Mouse (Mus musculus): ENCODE measurements around the gene Hif3a. TPM values are rescaled to one million over a fixed set of nuclear protein-coding genes. Genes with fewer than 3 reads are reported as not detected.
A peak's percentile ranks its signal among the peaks of the same experiment; 100 is the strongest.

Gene Hif3a
- total and polyA plus RNA-seq, 3 experiments = 8.0 to 37.9 TPM; not detected in 1

DNA sequence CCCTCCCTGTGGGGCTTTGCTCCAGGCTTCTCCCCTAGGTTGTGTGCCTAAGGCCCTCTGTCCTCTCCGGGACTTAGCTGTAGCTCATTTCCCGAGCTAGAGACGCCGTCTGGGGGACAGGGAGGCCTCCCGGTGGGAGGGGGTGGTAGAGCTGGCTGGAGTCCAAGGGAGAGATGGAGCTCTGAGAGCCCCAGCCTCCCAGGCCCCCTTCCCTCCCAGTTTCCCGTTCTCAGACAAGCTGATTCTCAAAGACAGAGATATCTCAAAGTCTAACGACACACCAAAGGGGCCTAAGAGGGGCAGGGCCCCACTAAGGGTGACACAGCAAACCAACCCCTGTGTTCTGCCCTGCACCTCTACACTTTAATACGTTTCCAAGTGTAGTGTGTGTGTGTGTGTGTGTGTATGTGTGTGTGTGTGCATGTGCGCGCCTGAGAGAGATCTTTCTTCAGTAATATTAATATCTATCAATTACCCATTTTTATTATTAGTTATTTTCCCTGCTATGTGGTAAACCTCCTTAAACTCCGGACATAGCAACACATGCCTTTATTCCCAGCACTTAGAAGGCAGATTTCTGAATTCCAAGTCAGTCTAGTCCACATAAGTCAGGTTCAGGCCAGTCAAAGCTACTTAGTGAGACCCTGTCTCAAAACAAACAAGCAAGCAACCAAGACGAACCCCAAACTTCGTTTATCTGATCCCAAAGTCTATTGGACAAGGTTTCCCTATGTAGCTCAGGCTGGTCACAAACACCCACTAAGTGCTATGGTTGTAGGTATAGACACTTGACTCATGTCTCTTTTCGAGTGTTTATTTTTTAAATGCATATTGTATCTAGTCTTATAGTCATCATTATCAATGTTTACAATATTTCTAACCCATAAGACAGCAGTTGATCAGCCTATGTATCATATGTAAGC is 5.4 kb downstream of the Hif3a start:
- Histone ChIP-seq H3K9ac (ENCODE audit: control insufficient read depth, low read depth, low read length, poor library complexity, severe bottlenecking) (peak overlapping the region; percentile 92), H3K36me3 (ENCODE audit: control insufficient read depth in 1 of 2, insufficient read depth in 2 of 2, low read length in 2 of 2) (peaks cover 0 to 24% of the 10 kb centered on the region in 2 experiments; a peak in 3 of 4 replicates), H3K4me3 (ENCODE audit: control insufficient read depth in 1 of 2, insufficient read depth in 1 of 2, low read depth in 2 of 2, low read length in 2 of 2) (peak overlapping the region; percentile 55 to 70), H3K27me3 (ENCODE audit: control insufficient read depth in 1 of 2, insufficient read depth in 2 of 2, low read length in 2 of 2) (no peaks in the 10 kb centered on the region), H3K79me2 (ENCODE audit: control insufficient read depth, insufficient read depth, low read length, poor library complexity) (peaks cover 9% of the 10 kb centered on the region; the same call in 1 of the 2 replicates), H3K9me3 (replicated peaks; ENCODE audit: insufficient read depth, low read length) (no peaks in the 10 kb centered on the region), H3K4me1 (ENCODE audit: control insufficient read depth in 1 of 2, insufficient read depth in 2 of 2, low read length in 2 of 2) (peaks cover 8 to 32% of the 10 kb centered on the region in 2 experiments), H3K27ac (ENCODE audit: control insufficient read depth, low read depth, low read length) (peak overlapping the region; percentile 99)
- DNase-seq (ENCODE audit: low read depth, low spot score) = peak; percentile 95
- TF ChIP-seq CTCF (IDR thresholded peaks at IDR 0.05 in 2 of 3, conservative IDR thresholded peaks at IDR 0.05 in 1 of 3; ENCODE audit: control insufficient read depth in 1 of 3, insufficient read depth in 1 of 3, low read depth in 2 of 3, low read length in 3 of 3, poor library complexity in 1 of 3, severe bottlenecking in 1 of 3) (no peak), POLR2AphosphoS2 (IDR thresholded peaks at IDR 0.05; ENCODE audit: low read length) (no peak; the same call in 1 of the 2 replicates), MXI1 (IDR thresholded peaks at IDR 0.05; ENCODE audit: low read depth, low read length) (peak; percentile 66), E2F4 (IDR thresholded peaks at IDR 0.05; ENCODE audit: borderline replicate concordance, low read depth, low read length) (no peak), TCF12 (IDR thresholded peaks at IDR 0.05; ENCODE audit: low read depth, low read length) (peak; percentile 76), MAFK (IDR thresholded peaks at IDR 0.05; ENCODE audit: borderline replicate concordance, low read depth, low read length) (peak; percentile 61; the same call in 1 of the 2 replicates), CHD2 (IDR thresholded peaks at IDR 0.05; ENCODE audit: low read length) (no peak), NELFE (IDR thresholded peaks at IDR 0.05; ENCODE audit: low read depth, low read length) (peak; percentile 70), TAL1 (IDR thresholded peaks at IDR 0.05; ENCODE audit: low read length) (peak; percentile 43; the same call in 1 of the 2 replicates), MEF2A (IDR thresholded peaks at IDR 0.05; ENCODE audit: extremely low read depth, insufficient replicate concordance, low read depth, low read length, poor library complexity, severe bottlenecking) (no peak), ZKSCAN1 (IDR thresholded peaks at IDR 0.05; ENCODE audit: low read depth, low read length) (peak; percentile 69), EP300 (IDR thresholded peaks at IDR 0.05; ENCODE audit: low read depth in 1 of 2, low read length in 2 of 2) (peak; percentile 83 to 90), TBP (IDR thresholded peaks at IDR 0.05; ENCODE audit: low read depth, low read length) (peak; percentile 87), ZC3H11A (IDR thresholded peaks at IDR 0.05; ENCODE audit: low read depth, low read length) (no peak), SMC3 (IDR thresholded peaks at IDR 0.05; ENCODE audit: low read depth, low read length) (no peak), POLR2A (IDR thresholded peaks at IDR 0.05; ENCODE audit: control insufficient read depth in 1 of 2, insufficient read depth in 1 of 2, low read depth in 1 of 2, low read length in 2 of 2, poor library complexity in 1 of 2) (peak; percentile 6 to 69; a peak in 3 of 4 replicates), MYC (IDR thresholded peaks at IDR 0.05; ENCODE audit: low read depth, low read length) (0 out of 2 replicates have a peak, but pooled peaks have one; percentile 32), HCFC1 (IDR thresholded peaks at IDR 0.05; ENCODE audit: low read depth, low read length) (no peak; the same call in 1 of the 2 replicates), ZNF384 (IDR thresholded peaks at IDR 0.05; ENCODE audit: low read depth, low read length) (no peak), GATA1 (IDR thresholded peaks at IDR 0.05; ENCODE audit: low read depth, low read length) (peak; percentile 66), MAX (IDR thresholded peaks at IDR 0.05; ENCODE audit: low read length) (0 out of 2 replicates have a peak, but pooled peaks have one; percentile 67), USF1 (IDR thresholded peaks at IDR 0.05; ENCODE audit: low read depth, low read length) (no peak), ZMIZ1 (IDR thresholded peaks at IDR 0.05; ENCODE audit: low read depth, low read length) (peak; percentile 85), KAT2A (conservative IDR thresholded peaks at IDR 0.05; ENCODE audit: low read depth, low read length) (no peak; the same call in 1 of the 2 replicates), SIN3A (IDR thresholded peaks at IDR 0.05; ENCODE audit: low read length) (peak; percentile 93), USF2 (IDR thresholded peaks at IDR 0.05; ENCODE audit: borderline replicate concordance in 1 of 2, insufficient read depth in 1 of 2, low read depth in 1 of 2, low read length in 2 of 2) (no peak), MAZ (IDR thresholded peaks at IDR 0.05; ENCODE audit: low read depth, low read length) (peak; percentile 95), JUND (IDR thresholded peaks at IDR 0.05; ENCODE audit: low read depth, low read length) (no peak), MYB (IDR thresholded peaks at IDR 0.05; ENCODE audit: low read depth, low read length) (peak; percentile 82), ETS1 (IDR thresholded peaks at IDR 0.05; ENCODE audit: low read depth, low read length) (peak; percentile 91), RAD21 (IDR thresholded peaks at IDR 0.05; ENCODE audit: low read depth, low read length) (no peak), UBTF (IDR thresholded peaks at IDR 0.05; ENCODE audit: borderline replicate concordance, insufficient read depth, low read depth, low read length) (no peak), POLR2AphosphoS5 (IDR thresholded peaks at IDR 0.05; ENCODE audit: borderline replicate concordance, low read depth, low read length) (no peak), CHD1 (IDR thresholded peaks at IDR 0.05; ENCODE audit: low read depth, low read length) (peak; percentile 73; the same call in 1 of the 2 replicates), BHLHE40 (IDR thresholded peaks at IDR 0.05; ENCODE audit: borderline replicate concordance, low read depth, low read length) (peak; percentile 45; the same call in 1 of the 2 replicates)

Measured in MEL (cell line).